Mouse (Mus musculus) left cerebral cortex, adult 8-10 months (tissue): Measurements from ENCODE around the gene Fam171a1. TPM values are rescaled to one million over a fixed set of nuclear protein-coding genes. Genes with fewer than 3 reads are reported as not detected.

Experiments used
- DNase-seq, 2 experiments: peaks; one replicate each; pipeline ENCODE4 v3.0.0; 2022; ENCODE audit warnings: low spot score in 2 of 2
- total RNA-seq, 4 experiments: library from RNA; stranded (reverse); gene quantifications; 2 replicates each; pipeline ENCODE4 v1.2.4; 2022

Fam171a1 gene
- total RNA-seq, 4 experiments from 2014 or later: 68.3 to 79.5 (median 69.0) TPM

DNA sequence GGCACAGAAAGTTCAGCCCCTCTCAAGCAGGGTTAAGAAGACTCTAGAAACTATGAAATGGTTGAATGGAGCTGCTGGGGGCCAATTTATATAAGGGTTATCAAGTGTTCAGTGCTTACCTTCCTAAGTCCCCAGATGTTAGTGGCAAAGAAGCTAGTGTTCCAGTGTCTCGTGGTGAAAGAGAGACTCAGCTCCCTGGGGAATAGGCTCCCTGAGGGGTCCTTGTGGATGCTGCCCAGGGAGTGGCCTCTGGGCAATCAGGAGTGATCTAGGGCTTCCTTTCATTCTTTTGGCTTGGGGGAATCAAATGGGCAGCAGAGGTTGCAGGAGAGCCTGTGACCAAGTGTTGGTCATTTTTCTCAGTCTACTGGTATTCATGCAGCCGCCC, 21.3 kb downstream of the Fam171a1 start:
- no peak for DNase-seq

DNA sequence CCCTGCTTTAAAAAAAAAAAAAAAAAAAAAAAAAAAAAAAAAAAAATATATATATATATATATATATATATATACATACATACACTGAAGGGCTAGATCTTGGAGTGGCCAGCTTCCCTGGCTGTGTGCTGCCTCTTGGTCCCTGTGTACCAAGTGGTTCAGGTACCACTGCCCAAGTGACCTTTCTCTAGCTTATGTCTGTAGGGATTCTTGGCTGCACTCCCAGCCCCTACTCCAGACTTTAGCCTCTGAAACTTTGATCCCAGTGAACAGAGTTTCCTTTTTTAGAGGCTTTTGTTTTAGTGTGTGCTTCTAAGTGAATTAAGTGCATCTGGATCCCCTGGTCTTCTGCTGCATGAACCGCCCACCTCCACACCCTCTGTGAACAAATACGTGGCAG, 24.3 kb downstream of the Fam171a1 start:
- DNase-seq: no peak

DNA sequence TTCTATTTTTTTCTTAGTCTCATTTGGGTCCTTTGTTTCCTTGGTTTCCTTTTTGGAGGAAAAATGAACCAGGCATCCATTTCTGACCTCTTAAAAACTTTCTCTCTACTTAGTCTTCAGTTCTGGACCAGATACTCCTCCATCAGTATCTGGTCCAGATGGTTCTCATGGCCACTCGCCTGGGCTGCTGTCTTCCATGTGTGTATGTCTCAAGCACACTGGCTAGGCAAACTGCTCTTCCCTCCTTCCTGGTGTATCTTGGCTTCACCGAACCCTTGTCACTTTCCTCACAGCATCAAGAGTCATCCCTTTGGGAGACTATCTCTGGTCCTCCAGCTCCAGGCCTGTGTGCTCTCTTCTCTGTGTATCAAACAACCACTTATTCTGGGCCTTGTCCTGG, 25.0 kb downstream of the Fam171a1 start:
- DNase-seq: no peak

DNA sequence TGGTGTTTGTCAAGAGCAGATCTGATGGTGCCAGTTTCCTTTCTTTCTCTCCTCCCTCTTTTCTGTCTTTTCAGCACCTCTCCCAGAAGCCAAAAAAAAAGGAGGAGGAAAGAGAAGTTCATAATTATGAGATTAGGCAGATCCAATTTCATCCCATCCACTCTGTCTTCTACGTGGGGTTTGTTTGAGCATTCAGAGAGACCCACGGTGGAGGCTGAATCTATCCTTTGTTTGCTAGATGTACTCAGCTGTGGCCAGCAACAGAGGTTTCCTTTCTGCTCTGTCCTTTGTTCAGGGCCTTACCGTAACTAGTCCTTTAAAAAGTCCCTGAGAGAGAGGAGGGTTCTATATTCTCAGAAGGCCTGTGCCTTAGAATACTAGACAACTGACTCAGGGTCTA, 25.6 kb downstream of the Fam171a1 start:
- DNase-seq: no peak

DNA sequence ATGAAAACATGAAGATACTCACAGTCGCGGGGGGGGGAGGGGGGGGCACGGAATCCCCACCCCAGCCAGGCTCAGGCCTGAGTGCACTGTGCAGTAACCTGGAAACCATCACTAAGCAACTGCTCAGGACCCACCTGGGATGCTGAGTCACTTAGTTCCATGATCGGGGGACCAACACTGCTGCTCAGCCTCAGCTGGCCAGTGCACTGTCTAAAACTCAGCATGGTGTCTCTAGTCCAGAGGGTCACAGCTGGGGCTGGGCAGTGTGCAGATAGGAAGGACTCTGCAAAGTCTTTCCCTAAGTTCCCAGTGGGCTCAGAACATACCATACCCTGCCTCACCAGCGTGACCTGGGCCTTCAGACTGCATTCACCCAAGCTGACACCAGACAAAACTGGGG, 26.6 kb downstream of the Fam171a1 start:
- DNase-seq: no peak

DNA sequence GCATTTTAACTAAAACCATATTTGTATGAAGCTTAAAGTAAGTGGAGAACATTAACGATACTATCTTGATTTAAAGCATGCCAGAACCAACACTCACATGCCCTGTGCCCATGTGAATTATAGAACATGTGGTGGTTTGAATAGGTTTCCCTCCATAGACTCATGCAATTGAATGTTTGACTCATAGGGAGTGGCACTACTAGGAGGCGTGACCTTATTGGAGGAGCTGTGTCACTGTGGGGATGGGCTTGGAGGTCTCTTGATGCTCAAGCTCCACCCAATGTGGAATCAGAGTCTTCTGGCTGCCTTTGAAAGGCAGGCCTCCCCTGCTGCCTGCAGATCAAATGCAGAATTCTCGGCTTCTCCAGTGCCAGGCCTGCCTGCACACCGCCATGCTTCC, 27.8 kb downstream of the Fam171a1 start:
- no peak for DNase-seq

DNA sequence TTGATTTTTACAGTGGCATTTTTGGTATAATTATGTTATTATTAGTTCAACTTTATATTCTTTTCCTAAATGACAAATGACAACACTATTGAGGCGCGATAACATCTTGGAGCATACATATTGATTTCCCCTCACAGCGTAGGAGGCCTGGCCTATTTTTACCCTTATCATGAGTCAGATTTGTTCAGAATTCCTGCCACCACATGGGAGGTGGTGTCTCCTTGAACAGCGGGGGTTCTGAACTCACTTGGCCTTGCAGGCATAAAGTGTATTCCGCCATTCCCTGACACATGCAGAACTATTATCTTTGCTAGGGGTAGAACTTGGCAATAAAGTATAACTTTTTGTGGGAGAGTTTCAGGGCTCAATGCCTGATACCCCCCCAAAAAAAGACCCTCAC, 30.3 kb downstream of the Fam171a1 start:
- DNase-seq: no peak

DNA sequence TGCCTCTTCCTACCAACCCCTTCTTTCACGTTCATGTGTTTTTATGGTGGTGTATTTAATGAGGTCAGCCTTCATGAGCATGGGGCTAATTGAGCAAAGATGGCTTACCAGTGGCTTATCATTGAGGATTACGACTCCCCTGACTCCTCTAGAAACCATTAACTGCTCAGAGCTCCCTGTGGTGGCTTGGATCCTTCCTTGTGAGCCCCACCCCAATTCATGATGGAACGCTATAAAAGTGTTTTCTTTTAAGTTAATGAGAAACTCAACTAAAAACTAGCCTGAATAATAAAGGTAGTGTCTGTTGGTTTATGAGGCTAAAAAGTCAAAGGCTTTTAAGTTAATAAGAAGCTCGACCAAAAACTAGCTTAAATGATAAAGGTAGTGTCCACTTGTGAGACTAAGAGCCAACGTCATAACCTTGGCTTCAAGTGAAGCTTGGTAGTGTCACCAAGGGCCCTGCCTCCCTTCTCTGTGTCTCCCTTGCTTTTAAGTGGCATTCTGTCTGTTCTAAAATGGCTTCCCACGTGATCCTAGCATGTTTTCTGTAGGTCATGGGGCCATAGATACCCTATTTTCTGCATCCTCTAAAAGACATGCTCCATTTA, 33.6 kb downstream of the Fam171a1 start:
- no peak for DNase-seq

DNA sequence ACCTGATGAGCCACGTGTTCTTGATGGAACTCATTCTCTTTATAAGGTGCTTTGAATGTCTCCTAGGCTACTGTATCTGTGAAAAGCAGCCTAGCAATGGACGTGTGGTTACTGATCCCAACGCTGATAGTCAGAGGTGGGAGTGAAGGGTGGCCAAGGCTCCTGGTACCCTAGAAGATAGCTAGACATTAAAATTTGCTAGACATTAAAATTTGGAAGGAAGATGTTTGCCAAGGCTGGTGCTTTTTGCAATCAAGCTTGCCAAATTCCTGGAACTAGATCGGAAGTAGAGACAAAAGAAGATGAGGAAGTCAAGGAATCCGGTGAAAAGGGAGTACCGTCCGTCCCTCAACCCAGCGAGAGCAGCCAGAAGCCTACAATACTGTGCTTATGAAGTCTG, 34.7 kb downstream of the Fam171a1 start:
- DNase-seq: no peak

DNA sequence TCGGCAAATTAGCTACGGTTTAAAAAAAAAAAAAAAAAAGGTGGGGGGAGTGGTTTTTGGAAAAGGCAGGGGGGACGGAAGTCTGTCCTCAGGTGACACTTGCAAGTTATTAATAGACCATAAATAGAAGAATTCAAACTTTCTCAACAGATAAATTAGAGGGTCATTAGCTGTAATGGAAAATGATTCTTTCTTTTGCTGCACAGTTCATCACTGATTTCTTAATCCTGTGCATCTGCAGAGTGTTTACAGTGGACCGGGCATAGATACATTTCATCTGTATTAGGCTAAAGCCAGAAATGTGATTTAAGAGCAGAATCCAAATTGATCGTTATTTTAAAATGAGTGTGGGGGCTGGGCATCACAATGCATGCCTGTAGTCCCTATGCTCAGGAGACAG, 36.3 kb downstream of the Fam171a1 start:
- no peak for DNase-seq

DNA sequence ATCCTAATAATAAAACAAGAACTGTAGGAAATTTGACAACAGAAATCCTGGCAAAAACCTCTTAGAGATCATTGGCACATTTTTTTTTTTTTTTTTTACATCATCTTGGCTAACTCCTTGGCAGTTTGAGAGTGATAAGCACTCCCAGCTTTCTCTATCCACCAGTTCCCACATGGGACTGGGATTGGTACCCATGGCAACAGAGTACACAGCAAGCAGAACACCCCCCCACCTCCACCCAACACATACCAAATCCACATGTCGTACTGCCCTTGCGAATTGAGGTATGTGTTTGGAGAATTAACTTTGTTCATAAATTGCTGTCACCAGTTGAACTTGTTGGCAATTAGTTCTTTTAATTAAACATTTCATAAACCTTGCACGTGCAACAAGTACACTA, 37.3 kb downstream of the Fam171a1 start:
- no peak for DNase-seq

DNA sequence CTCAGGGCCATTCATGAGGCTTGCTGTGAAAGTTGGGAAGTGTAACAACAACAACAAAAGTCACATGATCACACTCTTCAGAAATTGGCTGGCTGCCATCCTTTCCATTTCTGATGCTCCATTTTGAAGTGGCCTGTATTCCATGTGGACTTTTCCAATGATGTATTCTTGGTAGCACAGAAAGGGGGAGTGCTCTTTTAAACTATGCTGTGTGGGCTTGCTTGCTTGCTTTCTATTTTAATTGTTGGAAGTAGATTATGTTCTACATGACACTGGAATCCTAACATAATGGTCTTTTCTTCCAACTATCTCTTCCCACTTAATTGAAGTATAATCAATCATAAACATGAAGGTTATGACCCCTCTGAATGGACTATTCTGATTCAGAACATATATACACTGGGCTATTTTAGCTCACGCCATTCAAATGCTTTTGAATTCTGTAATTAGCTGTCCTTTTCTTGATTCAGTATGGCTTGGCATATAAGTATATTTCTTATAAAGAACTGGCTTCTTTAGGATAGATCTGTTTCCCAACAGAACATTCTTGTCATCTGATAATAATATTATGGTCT, 40.2 kb downstream of the Fam171a1 start:
- no peak for DNase-seq

DNA sequence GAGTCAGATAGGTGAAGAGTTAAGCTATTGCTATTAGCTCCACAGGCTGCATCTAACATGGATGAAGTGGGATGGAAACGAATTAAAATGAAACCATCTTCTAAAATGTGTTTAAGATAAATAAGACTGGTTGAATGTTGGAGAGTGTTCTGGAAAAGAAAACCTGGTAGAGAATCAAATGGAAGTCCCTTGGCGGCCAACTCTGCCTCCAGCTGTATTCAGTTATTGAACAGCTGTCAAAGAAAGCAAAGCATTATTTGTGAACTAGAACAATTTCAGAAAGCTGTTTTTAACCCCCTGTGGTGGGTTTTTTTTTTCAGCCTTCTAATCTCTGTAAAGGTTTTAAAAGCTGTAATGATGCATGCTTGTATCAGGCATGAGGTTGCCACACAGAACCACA, 41.0 kb downstream of the Fam171a1 start:
- no peak for DNase-seq

DNA sequence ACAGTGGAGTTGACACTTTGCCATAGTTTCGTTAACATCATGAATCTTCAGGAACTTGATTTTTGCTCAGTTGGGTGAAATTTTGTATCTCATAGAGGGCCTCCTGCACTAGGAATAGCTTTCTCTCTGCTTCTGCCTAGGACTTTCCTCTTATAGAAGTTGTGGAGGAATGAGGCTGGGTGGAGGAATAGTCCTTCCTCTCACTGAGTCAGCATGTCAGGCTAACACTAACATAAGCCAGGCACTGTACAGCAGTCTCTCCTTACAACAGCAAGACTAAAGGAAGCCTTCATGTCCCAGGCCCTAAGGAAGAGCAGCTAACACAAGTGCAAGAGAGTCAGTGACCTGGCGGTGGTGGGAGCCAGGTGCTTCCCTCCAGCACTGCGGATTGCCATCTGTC, 43.0 kb downstream of the Fam171a1 start:
- DNase-seq: no peak

DNA sequence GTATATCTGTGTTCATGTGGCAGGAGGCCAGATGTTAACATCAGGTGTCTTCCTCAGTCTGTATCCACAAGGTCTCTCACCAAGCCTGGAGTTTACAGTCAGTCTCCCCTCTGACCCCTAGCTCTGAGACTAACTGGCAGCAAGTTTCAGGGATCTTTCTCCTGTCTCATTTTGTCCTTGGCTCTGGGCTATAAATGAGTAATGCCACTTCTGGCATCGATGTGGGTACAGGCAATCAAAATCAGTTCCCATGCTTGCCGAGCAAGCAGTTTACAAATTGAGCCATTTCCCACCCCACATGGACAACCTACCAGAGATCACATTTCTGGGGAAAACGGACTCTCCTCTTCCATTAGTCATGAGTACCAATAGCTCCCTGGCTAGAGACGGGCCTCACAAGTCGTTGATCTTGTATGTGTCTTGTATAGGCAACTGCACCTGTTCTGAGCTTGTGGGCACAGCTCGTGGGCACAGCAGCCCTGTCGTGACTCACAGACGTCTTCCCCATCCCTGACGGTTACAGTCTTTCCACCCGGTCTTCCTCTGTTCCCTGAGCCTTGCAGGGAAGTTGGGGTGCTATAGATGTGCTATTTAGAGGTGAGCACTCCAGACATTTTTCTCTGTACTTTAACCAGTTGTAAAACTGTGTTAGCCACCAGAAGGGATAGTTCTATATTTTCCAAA, 43.8 kb downstream of the Fam171a1 start:
- DNase-seq: no peak

DNA sequence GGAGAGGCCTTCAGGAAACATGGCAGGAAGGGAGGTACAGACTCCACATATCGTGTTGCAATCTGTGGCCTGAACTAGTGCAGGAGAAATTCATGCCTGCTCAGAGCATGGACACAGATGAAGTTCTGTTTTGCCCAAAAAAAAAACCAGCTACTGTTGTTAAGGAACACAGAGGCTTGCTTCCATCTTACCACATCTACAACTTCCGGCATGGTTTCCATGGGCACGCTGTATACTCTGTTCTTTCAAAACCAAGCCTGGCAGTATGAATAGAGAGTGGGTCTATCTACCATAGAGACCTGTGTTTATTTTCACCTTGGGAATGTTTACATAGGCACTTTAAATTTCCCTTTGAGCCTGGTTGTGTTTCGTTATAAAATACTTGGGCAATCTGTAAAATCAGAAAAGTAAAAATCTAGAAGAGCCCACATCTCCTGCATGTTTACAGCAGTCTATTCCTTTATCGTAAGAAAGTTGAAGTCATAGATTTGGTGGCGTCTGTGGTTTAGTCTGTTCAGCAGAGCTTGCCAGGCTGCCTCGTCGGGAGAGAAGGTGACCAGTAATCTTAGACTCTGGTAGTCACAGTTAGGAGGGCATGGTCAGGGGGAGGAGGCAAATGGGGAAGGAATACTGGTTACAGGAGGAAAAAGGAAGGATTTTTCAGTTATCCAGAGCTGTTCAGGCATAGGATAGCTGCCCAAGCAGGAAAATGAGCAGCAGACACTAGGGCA, 44.8 kb downstream of the Fam171a1 start:
- DNase-seq: no peak

DNA sequence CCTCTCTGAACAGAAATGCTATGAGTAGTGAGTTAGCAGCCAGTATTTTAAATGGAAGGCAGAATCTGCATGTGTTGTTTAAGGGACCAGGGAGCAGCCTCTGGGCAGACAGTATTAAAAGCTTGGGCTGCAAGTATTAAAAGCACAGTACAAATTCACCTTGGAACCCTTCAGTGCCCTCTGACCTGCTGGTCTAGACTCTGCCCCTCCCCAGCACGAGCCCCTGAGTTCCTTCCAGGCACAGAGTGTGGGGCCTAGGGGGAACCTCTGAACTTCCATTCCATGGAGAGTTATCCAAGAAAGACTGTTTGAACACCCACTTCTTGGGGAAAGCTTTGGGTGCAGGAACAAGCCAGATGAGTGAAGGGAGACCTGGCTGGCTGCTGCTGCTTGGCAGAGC, 47.6 kb downstream of the Fam171a1 start:
- DNase-seq: no peak

DNA sequence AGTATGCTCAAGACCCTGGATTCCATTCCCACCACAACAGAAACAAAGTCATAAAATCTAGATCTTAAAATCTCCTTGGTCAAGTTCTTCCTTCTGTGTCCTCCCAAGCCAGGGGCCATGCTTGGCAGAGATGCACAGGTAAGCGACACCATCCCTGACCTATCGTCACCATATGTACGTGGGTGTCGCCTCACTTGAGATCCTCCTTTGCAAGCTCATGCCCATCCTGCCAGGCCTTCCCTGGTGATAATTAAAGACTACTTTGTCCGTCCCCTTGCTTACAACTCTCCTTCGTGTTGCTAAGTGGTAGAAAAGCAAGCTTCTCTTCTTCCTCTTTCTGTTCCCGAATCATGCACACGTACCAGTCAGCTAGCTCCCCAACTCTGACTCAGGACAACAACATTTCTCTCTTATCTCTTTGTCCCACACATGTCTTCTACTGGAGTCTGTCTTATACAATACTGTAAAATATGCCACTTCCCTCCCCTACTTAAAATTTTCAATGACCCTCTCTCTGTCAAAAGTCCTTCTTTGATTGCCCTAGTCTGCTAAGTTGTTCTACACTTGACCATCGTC, 49.6 kb downstream of the Fam171a1 start:
- no peak for DNase-seq

DNA sequence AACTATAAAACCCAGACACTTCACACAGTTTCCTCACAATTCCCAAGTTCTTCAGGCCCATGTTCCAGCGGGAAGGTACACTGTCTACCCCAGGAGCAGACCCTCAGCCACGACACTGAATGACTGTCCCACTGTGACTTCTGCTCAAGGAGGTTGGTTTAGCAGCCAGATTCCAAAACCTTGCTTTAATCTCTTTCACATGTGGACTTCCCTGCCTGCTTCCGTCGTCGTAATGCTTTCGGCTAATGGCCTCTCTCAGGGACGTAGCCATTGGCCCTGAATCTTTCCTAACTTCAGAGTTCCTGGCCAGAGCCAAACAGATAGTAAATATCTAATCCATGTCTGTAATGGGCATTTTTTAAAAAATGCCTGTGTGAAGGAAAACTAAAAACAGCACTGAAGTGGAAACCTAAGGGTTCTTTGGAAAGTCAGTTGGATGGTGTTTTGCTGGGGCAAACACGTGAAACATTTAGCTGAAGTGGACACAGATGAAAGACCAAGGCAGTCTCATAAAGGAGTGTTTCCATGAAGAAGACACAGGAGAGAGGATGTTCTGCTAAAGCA, 51.1 kb downstream of the Fam171a1 start:
- DNase-seq: no peak

DNA sequence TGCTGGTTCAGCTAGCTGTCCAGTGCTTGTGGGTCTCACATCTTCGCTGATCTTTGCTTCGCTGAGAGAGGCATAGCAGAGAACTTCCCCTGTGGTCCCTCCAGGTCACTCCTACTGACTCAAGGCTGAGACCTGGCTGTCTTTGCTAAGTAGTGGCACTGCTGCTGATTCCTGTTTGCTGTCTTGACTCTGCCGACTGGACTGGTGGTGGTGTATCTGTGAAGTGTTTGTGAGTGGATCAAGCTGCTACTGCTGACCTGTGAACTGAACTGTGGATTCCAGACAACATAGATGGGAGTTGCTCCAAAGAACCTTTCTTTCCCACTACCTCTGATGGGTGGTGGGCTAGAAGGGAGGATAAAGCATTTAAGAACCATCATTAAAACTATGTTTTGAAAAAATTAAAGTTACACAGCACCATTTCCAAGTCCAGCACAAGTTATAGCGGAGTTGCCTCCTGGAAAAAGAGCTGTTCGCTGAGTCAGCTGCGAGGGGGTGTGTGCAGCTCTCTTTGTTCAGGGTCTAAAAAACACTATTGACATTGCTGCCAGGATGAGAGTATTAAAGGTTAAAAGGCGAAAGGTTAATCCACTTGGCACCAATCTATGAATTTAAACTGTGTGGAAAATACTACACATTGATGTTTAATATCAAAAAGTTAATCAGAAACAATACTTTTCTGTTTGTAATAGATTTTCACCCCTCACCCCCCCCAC, 52.0 kb downstream of the Fam171a1 start:
- DNase-seq: no peak

DNA sequence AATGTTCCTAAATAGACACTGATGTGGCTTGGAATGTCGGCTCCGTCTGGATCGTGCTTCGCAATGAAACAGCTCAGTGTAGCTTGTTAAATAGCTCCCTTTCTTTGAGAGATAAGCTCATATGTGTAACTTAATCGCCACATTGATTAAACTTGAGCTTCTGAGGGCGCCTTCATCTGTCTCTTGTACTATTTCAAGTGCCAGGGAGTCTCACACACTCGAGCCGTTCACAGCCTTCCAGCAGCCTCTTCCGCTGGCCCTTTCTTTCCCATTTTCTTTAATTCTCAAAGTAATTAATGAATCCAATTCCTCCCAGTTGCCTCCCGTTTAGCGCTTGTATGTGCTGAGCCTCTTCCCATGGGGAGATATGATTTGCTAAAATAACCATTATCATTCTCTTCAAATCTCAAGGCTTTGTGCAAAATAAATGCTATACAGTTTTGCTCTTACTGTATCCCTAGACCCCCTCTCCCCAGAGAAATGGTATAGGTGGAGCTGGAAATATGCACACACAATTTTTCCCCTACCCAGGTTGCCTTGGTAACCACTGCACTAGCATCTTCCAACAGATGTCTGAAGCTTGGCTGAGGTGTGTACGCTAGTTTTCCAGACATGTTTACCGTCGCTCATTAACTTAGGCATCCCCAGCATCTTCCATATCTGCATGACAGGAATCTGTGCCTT, 54.8 kb downstream of the Fam171a1 start:
- no peak for DNase-seq
